28 mouse cellular contexts compared by ENCODE assay signal in genomic region chr6:119662936-119663335, GRCm38 (mm10).
DNase-seq lines count a peak whose midpoint lies in the region; ATAC-seq and TF ChIP-seq lines count a peak whose summit lies in the region.
"Had no signal": no experiment of that assay in that cellular context is flagged by ENCODE, and none has a peak within 500 bp of the region (broad histone marks: within the 10 kb centered on the region; RNA-seq: fewer than 3 reads in every experiment).

No protein-coding gene starts in this region.

- no peak overlapping the region for H3K4me3 ChIP-seq in lung, adult 2 months (replicated peaks; ENCODE audit: extremely low read depth, low read depth, low read length)
- no peak overlapping the region for H3K4me3 ChIP-seq in embryonic facial prominence, embryonic 10.5 days
- H3K4me3 ChIP-seq: embryonic facial prominence, embryonic 13.5 days; erythroblast, embryonic 14.5 days; forebrain, embryonic 12.5 days; forebrain, embryonic 15.5 days; heart, embryonic 12.5 days; heart, embryonic 15.5 days; intestine, embryonic 15.5 days had no signal

- no peaks in the 10 kb centered on the region for H3K27me3 ChIP-seq in embryonic facial prominence, embryonic 10.5 days (replicated peaks; ENCODE audit: low read depth, poor library complexity, severe bottlenecking)
- H3K27me3 ChIP-seq: embryonic facial prominence, embryonic 13.5 days; forebrain, embryonic 12.5 days; forebrain, embryonic 15.5 days; heart, embryonic 12.5 days; heart, embryonic 15.5 days; intestine, embryonic 15.5 days; Patski had no signal

- DNase-seq in lung, postnatal 25 days (ENCODE audit: low spot score): peak; percentile 1
- no peak for DNase-seq in lung, adult 2 months
- DNase-seq in CD4-positive, CD25-positive, alpha-beta regulatory T cell, adult 2 months (ENCODE audit: low read depth, low spot score): peak; percentile 64
- peak; percentile 56 for DNase-seq in induced T-regulatory cell, adult 2 months (ENCODE audit: low read depth)
- no peak for DNase-seq in embryonic facial prominence, embryonic 10.5 days (ENCODE audit: low spot score)
- DNase-seq in gastrocnemius, postnatal 25 days: no peak
- DNase-seq: adrenal gland, adult 2 months; adrenal gland, postnatal 14 days; cerebellum, adult 11 months; cerebellum, adult 2 months; cerebellum, adult 9-11 months; cerebellum, postnatal 25 days; gastrocnemius, postnatal 10 days; heart, adult 11 months; heart, postnatal 14 days; heart, postnatal 4 days; kidney, adult 11 months had no signal

- H3K27ac ChIP-seq in embryonic facial prominence, embryonic 10.5 days (replicated peaks): no peak overlapping the region
- H3K27ac ChIP-seq: embryonic facial prominence, embryonic 13.5 days; forebrain, embryonic 12.5 days; forebrain, embryonic 15.5 days; heart, embryonic 15.5 days; hindbrain, embryonic 14.5 days; hindbrain, postnatal 0 days; intestine, embryonic 15.5 days had no signal

- TF ChIP-seq POLR2A in lung, adult 2 months (IDR thresholded peaks at IDR 0.05; ENCODE audit: borderline replicate concordance, extremely low read depth, low read depth, low read length): no peak

- H3K4me1 ChIP-seq in lung, adult 2 months (ENCODE audit: control insufficient read depth, insufficient read depth, low read length): no peaks in the 10 kb centered on the region
- H3K4me1 ChIP-seq in embryonic facial prominence, embryonic 10.5 days: peaks cover 15% of the 10 kb centered on the region
- H3K4me1 ChIP-seq: embryonic facial prominence, embryonic 13.5 days; forebrain, embryonic 12.5 days; intestine, embryonic 15.5 days had no signal

- no peak for ATAC-seq in megakaryocyte, adult 5-6 weeks (ENCODE audit: poor library complexity, severe bottlenecking)
- ATAC-seq: forebrain, embryonic 15.5 days; hindbrain, postnatal 0 days; intestine, embryonic 15.5 days; Patski had no signal

- H3K9me3 ChIP-seq in embryonic facial prominence, embryonic 10.5 days: no peaks in the 10 kb centered on the region
- H3K9me3 ChIP-seq: embryonic facial prominence, embryonic 13.5 days; forebrain, embryonic 12.5 days; forebrain, embryonic 15.5 days; heart, embryonic 12.5 days; heart, embryonic 15.5 days; intestine, embryonic 15.5 days had no signal

- no peak for TF ChIP-seq CTCF in lung, adult 2 months (IDR thresholded peaks at IDR 0.05; ENCODE audit: insufficient read depth, low read length)

- no peaks in the 10 kb centered on the region for H3K36me3 ChIP-seq in embryonic facial prominence, embryonic 10.5 days (replicated peaks)
- H3K36me3 ChIP-seq: embryonic facial prominence, embryonic 13.5 days; forebrain, embryonic 12.5 days; forebrain, embryonic 15.5 days; heart, embryonic 12.5 days; heart, embryonic 15.5 days; intestine, embryonic 15.5 days had no signal

- 41% methylated on average over 2 of the region's 2 CpGs for WGBS in lung, adult 2 months
- 90% methylated on average over 2 of the region's 2 CpGs for WGBS in embryonic facial prominence, embryonic 10.5 days

Comparison
In these comparisons a context has a peak if more than half of its experiments do, and no peak if none do; other contexts are left out.
1. DNase-seq: peak in lung, postnatal 25 days (single experiment), CD4-positive, CD25-positive, alpha-beta regulatory T cell, adult 2 months (single experiment) and induced T-regulatory cell, adult 2 months (single experiment); none in lung, adult 2 months (single experiment), embryonic facial prominence, embryonic 10.5 days (single experiment) and gastrocnemius, postnatal 25 days (single experiment).